Mouse (Mus musculus): ENCODE data around the gene Yeats4.
"Not testable (repeated sequence)": the region's sequence is repeated elsewhere in the genome, so short reads cannot be mapped to it uniquely, and the experiment has no call there.

Gene Yeats4

GRCm38 (mm10) chr10:117224102-117224990 is at the start of gene Yeats4:
TSS of gene Yeats4 (minus strand) at chr10:117224507.
- DNase-seq (ENCODE audit: low spot score in 2 of 2) = peak; percentile 97 to 98

- no peak for DNase-seq (ENCODE audit: low spot score in 2 of 2)
Measured at GRCm38 (mm10) chr10:117272023-117272422, 47.7 kb upstream of the Yeats4 start.

GRCm38 (mm10) chr10:117259870-117260269 is 35.6 kb upstream of the Yeats4 start:
- DNase-seq (ENCODE audit: low spot score in 2 of 2) = no peak

- DNase-seq (ENCODE audit: low spot score in 2 of 2) = no peak
Measured at GRCm38 (mm10) chr10:117238603-117239002, 14.3 kb upstream of the Yeats4 start, which contains the start of gene 9530003J23Rik. TSS of gene 9530003J23Rik (minus strand) at chr10:117238703.

- no peak for DNase-seq (ENCODE audit: low spot score in 2 of 2)
Measured at GRCm38 (mm10) chr10:117235866-117236265, 11.6 kb upstream of the Yeats4 start.

- no peak for DNase-seq (ENCODE audit: low spot score in 2 of 2)
Measured at GRCm38 (mm10) chr10:117234825-117235224, 10.5 kb upstream of the Yeats4 start.

GRCm38 (mm10) chr10:117229826-117230225 is 5.5 kb upstream of the Yeats4 start:
- DNase-seq (ENCODE audit: low spot score in 2 of 2) = no peak

GRCm38 (mm10) chr10:117226002-117226401 is 1.7 kb upstream of the Yeats4 start:
- DNase-seq (ENCODE audit: low spot score in 2 of 2) = no peak

- DNase-seq (ENCODE audit: low spot score in 2 of 2) = no peak
Measured at GRCm38 (mm10) chr10:117225094-117225493, 787 bp upstream of the Yeats4 start.

GRCm38 (mm10) chr10:117223758-117224101 is 577 bp downstream of the Yeats4 start:
- no peak for DNase-seq (ENCODE audit: low spot score in 2 of 2)

- DNase-seq (ENCODE audit: low spot score in 2 of 2) = no peak
Measured at GRCm38 (mm10) chr10:117222821-117223220, 1.5 kb downstream of the Yeats4 start.

GRCm38 (mm10) chr10:117218351-117218750 is 6.0 kb downstream of the Yeats4 start:
- DNase-seq (ENCODE audit: low spot score in 2 of 2) = no peak

- no peak for DNase-seq (ENCODE audit: low spot score in 2 of 2)
Measured at GRCm38 (mm10) chr10:117217246-117217840, 7.0 kb downstream of the Yeats4 start.

GRCm38 (mm10) chr10:117216793-117217192 is 7.5 kb downstream of the Yeats4 start:
- peak in 1 of 2 experiments; percentile 35 for DNase-seq (ENCODE audit: low spot score in 2 of 2)

- DNase-seq (ENCODE audit: low spot score in 2 of 2) = no peak
Measured at GRCm38 (mm10) chr10:117216132-117216495, 8.2 kb downstream of the Yeats4 start.

GRCm38 (mm10) chr10:117215409-117216131 is 8.7 kb downstream of the Yeats4 start:
- DNase-seq (ENCODE audit: low spot score in 2 of 2) = no peak

GRCm38 (mm10) chr10:117211023-117211422 is 13.3 kb downstream of the Yeats4 start:
- DNase-seq (ENCODE audit: low spot score in 2 of 2) = no peak

- peak in 1 of 2 experiments; percentile 37 for DNase-seq (ENCODE audit: low spot score in 2 of 2)
Measured at GRCm38 (mm10) chr10:117209469-117209938, 14.8 kb downstream of the Yeats4 start.

GRCm38 (mm10) chr10:117208787-117209186 is 15.5 kb downstream of the Yeats4 start:
- DNase-seq (ENCODE audit: low spot score in 2 of 2) = not testable (repeated sequence)

GRCm38 (mm10) chr10:117208221-117208620 is 16.1 kb downstream of the Yeats4 start:
- DNase-seq (ENCODE audit: low spot score in 2 of 2) = no peak

GRCm38 (mm10) chr10:117206070-117206469 is 18.2 kb downstream of the Yeats4 start:
- DNase-seq (ENCODE audit: low spot score in 2 of 2) = no peak

GRCm38 (mm10) chr10:117203558-117203981 is 20.7 kb downstream of the Yeats4 start:
- DNase-seq (ENCODE audit: low spot score in 2 of 2) = no peak

Data from frontal cortex, postnatal 36 days (tissue).